Mouse (Mus musculus): ENCODE data around the gene Nelfb. TPM values are rescaled to one million over a fixed set of nuclear protein-coding genes. Genes with fewer than 3 reads are reported as not detected.

Nelfb gene
- total and polyA plus RNA-seq, 2 experiments = 18.4 to 27.5 TPM

DNA sequence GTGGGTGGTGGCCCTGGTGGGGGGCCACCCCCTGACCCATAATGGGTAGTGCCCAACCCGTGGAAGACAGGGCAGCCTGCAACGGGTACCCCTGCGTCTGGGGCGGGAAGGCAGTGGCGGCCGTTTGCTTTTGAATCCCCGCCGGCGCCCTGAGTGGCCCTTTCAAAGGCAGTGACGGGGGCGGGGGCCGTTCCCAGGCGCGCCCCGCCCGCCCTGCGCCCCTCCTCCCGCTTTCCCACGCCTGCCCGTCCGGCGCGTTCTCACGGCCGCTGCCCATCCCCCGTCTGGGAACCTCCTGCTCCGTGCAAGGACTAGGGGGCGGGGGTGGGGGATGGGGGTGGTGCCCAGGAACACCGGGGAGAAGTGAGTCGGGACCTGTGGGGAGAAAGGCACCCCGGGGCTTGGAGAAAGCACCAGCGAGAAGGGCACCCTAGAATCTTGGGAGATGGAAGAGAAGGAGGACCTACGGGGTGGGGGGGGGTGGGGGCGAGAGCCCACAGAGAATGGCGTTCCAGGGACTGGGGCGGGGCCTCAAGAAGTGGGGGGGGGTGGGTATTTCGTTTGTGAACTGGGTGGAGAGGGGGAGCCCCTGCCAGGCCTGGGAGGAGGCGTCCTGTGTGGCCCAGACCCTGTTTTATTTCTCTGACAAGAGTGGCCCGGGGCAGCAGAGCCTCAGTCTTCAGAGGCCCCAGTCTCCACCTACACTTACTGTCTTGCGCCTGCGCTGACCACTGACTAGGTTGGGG is 43.2 kb downstream of the Nelfb start:
- WGBS = 8% methylated on average over 33 of the region's 41 CpGs
- DNase-seq (ENCODE audit: extremely low read depth, low read depth, low spot score) = no peak
- peak overlapping the region; percentile 50; the same call in 1 of the 2 replicates for H3K4me3 ChIP-seq (ENCODE audit: insufficient read depth, low read depth, low read length)
- no peaks in the 10 kb centered on the region for H3K79me2 ChIP-seq (ENCODE audit: control insufficient read depth, insufficient read depth, low read length)
- H3K27ac ChIP-seq (replicated peaks; ENCODE audit: insufficient read depth, low read depth, low read length) = no peak overlapping the region
- H3K27me3 ChIP-seq (ENCODE audit: control insufficient read depth, insufficient read depth, low read length) = no peaks in the 10 kb centered on the region
- TF ChIP-seq CTCF (IDR thresholded peaks at IDR 0.05; ENCODE audit: low read depth, low read length) (no peak), POLR2A (IDR thresholded peaks at IDR 0.05; ENCODE audit: extremely low read depth, insufficient read depth, low read length) (no peak)
- no peaks in the 10 kb centered on the region for H3K4me1 ChIP-seq (ENCODE audit: control insufficient read depth, insufficient read depth, low read length)
- no peaks in the 10 kb centered on the region for H3K36me3 ChIP-seq (ENCODE audit: control insufficient read depth, insufficient read depth, low read length)
- H3K9ac ChIP-seq (ENCODE audit: low read depth, low read length) = peak overlapping the region; percentile 51

GRCm38 (mm10) chr2:25167481-25167880 is 43.8 kb downstream of the Nelfb start:
- Histone ChIP-seq H3K27ac (replicated peaks; ENCODE audit: insufficient read depth, low read depth, low read length) (no peak overlapping the region), H3K27me3 (ENCODE audit: control insufficient read depth, insufficient read depth, low read length) (no peaks in the 10 kb centered on the region), H3K9ac (ENCODE audit: low read depth, low read length) (peak overlapping the region; percentile 51), H3K4me1 (ENCODE audit: control insufficient read depth, insufficient read depth, low read length) (no peaks in the 10 kb centered on the region), H3K79me2 (ENCODE audit: control insufficient read depth, insufficient read depth, low read length) (no peaks in the 10 kb centered on the region), H3K4me3 (ENCODE audit: insufficient read depth, low read depth, low read length) (peak overlapping the region; percentile 50; the same call in 1 of the 2 replicates), H3K36me3 (ENCODE audit: control insufficient read depth, insufficient read depth, low read length) (no peaks in the 10 kb centered on the region)
- no peak for DNase-seq (ENCODE audit: extremely low read depth, low read depth, low spot score)
- TF ChIP-seq CTCF (IDR thresholded peaks at IDR 0.05; ENCODE audit: low read depth, low read length) = no peak
- TF ChIP-seq POLR2A (IDR thresholded peaks at IDR 0.05; ENCODE audit: extremely low read depth, insufficient read depth, low read length) = no peak
- WGBS = 49% methylated on average over 4 of the region's 4 CpGs

DNA sequence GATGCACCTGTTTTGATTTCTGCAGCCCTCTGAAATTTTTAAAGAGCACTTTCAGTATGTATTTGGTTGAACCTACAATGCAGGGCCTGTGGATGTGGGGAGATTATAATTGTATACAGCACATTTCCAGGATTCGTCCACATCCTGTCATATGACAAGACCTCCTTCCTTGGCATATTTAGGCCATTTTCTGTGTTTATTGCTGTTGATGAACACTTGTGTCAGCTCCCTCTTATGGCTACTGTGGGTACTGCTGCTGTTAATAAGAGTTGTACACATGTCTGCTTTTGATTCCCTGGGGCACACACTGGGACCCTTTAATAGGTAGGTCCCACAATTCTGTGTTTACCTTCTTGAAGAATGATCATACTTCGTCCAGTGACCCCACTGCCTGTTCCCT is 53.6 kb downstream of the Nelfb start:
- H3K79me2 ChIP-seq (ENCODE audit: control insufficient read depth, insufficient read depth, low read length) = no peaks in the 10 kb centered on the region
- WGBS = 72% methylated on average over 2 of the region's 2 CpGs
- DNase-seq (ENCODE audit: extremely low read depth, low read depth, low spot score) = peak; percentile 57
- no peaks in the 10 kb centered on the region for H3K27me3 ChIP-seq (ENCODE audit: control insufficient read depth, insufficient read depth, low read length)
- H3K9ac ChIP-seq (ENCODE audit: low read depth, low read length) = no peak overlapping the region
- TF ChIP-seq POLR2A (IDR thresholded peaks at IDR 0.05; ENCODE audit: extremely low read depth, insufficient read depth, low read length) = no peak
- peak; percentile 15; the same call in 1 of the 2 replicates for TF ChIP-seq CTCF (IDR thresholded peaks at IDR 0.05; ENCODE audit: low read depth, low read length)
- no peak overlapping the region for H3K4me3 ChIP-seq (ENCODE audit: insufficient read depth, low read depth, low read length)
- no peak overlapping the region for H3K27ac ChIP-seq (replicated peaks; ENCODE audit: insufficient read depth, low read depth, low read length)
- peaks cover 5% of the 10 kb centered on the region; the same call in 1 of the 2 replicates for H3K4me1 ChIP-seq (ENCODE audit: control insufficient read depth, insufficient read depth, low read length)
- H3K36me3 ChIP-seq (ENCODE audit: control insufficient read depth, insufficient read depth, low read length) = no peaks in the 10 kb centered on the region

DNA sequence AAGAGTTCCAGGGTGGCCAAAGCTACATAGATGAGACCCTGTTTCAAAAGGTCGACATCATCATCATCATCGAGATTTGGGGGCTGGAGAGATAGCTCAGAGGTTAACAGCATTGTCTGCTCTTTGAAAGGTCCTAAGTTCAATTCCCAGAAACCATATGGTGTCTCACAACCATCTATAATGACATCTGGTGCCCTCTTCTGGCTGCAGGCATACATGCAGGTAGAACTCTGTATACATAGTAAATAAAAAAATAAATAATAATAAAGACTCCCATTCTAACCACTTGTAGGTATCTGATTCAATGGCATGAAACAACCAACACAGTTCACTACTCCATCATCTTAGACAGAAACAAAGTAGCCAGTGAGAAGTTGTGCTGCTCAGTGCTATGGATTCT is 54.3 kb downstream of the Nelfb start:
- TF ChIP-seq CTCF (IDR thresholded peaks at IDR 0.05; ENCODE audit: low read depth, low read length) (no peak), POLR2A (IDR thresholded peaks at IDR 0.05; ENCODE audit: extremely low read depth, insufficient read depth, low read length) (no peak)
- Histone ChIP-seq H3K79me2 (ENCODE audit: control insufficient read depth, insufficient read depth, low read length) (no peaks in the 10 kb centered on the region), H3K27ac (replicated peaks; ENCODE audit: insufficient read depth, low read depth, low read length) (no peak overlapping the region), H3K27me3 (ENCODE audit: control insufficient read depth, insufficient read depth, low read length) (no peaks in the 10 kb centered on the region), H3K4me1 (ENCODE audit: control insufficient read depth, insufficient read depth, low read length) (peaks cover 5% of the 10 kb centered on the region; the same call in 1 of the 2 replicates), H3K36me3 (ENCODE audit: control insufficient read depth, insufficient read depth, low read length) (no peaks in the 10 kb centered on the region), H3K9ac (ENCODE audit: low read depth, low read length) (no peak overlapping the region), H3K4me3 (ENCODE audit: insufficient read depth, low read depth, low read length) (no peak overlapping the region)
- DNase-seq (ENCODE audit: extremely low read depth, low read depth, low spot score) = no peak
- 42% methylated on average over 2 of the region's 2 CpGs for WGBS

DNA sequence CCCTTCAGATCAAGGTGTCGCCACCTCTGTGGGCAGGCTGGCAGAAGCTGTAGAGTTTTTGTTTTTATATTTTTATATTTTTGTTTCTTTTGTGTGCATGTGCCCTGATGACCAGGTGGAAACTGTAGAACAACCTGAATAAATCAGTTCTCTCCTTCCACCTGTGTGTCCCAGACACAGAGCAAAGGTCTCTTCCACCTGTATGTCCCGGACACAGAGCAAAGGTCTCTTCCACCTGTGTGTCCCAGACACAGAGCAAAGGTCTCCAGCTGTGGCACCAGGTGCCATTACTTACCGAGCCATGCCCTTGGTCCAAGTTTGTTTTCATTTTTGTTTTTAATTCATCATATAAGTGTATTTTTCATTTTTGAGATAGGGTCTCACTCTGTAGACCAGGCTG is 55.1 kb downstream of the Nelfb start:
- Histone ChIP-seq H3K9ac (ENCODE audit: low read depth, low read length) (no peak overlapping the region), H3K27me3 (ENCODE audit: control insufficient read depth, insufficient read depth, low read length) (no peaks in the 10 kb centered on the region), H3K79me2 (ENCODE audit: control insufficient read depth, insufficient read depth, low read length) (no peaks in the 10 kb centered on the region), H3K36me3 (ENCODE audit: control insufficient read depth, insufficient read depth, low read length) (no peaks in the 10 kb centered on the region), H3K4me3 (ENCODE audit: insufficient read depth, low read depth, low read length) (no peak overlapping the region), H3K4me1 (ENCODE audit: control insufficient read depth, insufficient read depth, low read length) (peaks cover 5% of the 10 kb centered on the region; the same call in 1 of the 2 replicates), H3K27ac (replicated peaks; ENCODE audit: insufficient read depth, low read depth, low read length) (peak overlapping the region; percentile 14; the same call in 1 of the 2 replicates)
- no peak for TF ChIP-seq CTCF (IDR thresholded peaks at IDR 0.05; ENCODE audit: low read depth, low read length)
- no peak for TF ChIP-seq POLR2A (IDR thresholded peaks at IDR 0.05; ENCODE audit: extremely low read depth, insufficient read depth, low read length)
- peak; percentile 86 for DNase-seq (ENCODE audit: extremely low read depth, low read depth, low spot score)
- 47% methylated on average over 3 of the region's 3 CpGs for WGBS

Measured in liver, adult 2 months (tissue).